Mouse (Mus musculus) T-cell, adult 2 months (primary cell): ENCODE measurements at regions not wholly inside any gene's neighbourhood (a gene's known extent, or its start where the extent isn't known, plus 50 kb on each side); places are given as distances from the start of the nearest gene placed in this dataset.

Experiments used
- DNase-seq: peaks from one replicate; pipeline ENCODE4 v3.0.0; 2022; ENCODE audit warnings: low spot score

GRCm38 (mm10) chr3:52756816-52757215 lies 260.2 kb downstream of the Cog6 start:
- DNase-seq: no peak

GRCm38 (mm10) chr3:52756006-52756405 lies 261.0 kb downstream of the Cog6 start:
- no peak for DNase-seq

GRCm38 (mm10) chr3:52754978-52755377 lies 262.1 kb downstream of the Cog6 start:
- no peak for DNase-seq

GRCm38 (mm10) chr3:52754401-52754800 lies 262.6 kb downstream of the Cog6 start:
- no peak for DNase-seq

GRCm38 (mm10) chr3:52746917-52747316 lies 270.1 kb downstream of the Cog6 start:
- DNase-seq: no peak

- no peak for DNase-seq
These were observed 272.7 kb downstream of the Cog6 start for GRCm38 (mm10) chr3:52744334-52744733.

- DNase-seq: no peak
These were observed 276.5 kb downstream of the Cog6 start for GRCm38 (mm10) chr3:52740466-52741026.

GRCm38 (mm10) chr3:52739526-52739925 lies 277.5 kb downstream of the Cog6 start:
- DNase-seq: no peak

- no peak for DNase-seq
These were observed 278.7 kb downstream of the Cog6 start for GRCm38 (mm10) chr3:52738386-52738785.

GRCm38 (mm10) chr3:52735939-52736338 lies 281.1 kb downstream of the Cog6 start:
- no peak for DNase-seq

- peak; percentile 47 for DNase-seq
These were observed 285.1 kb downstream of the Cog6 start for GRCm38 (mm10) chr3:52731941-52732340.

- DNase-seq: no peak
These were observed 285.5 kb downstream of the Cog6 start for GRCm38 (mm10) chr3:52731491-52731890.

GRCm38 (mm10) chr3:52729731-52730130 lies 287.3 kb downstream of the Cog6 start:
- no peak for DNase-seq

GRCm38 (mm10) chr3:52728860-52729259 lies 288.2 kb downstream of the Cog6 start:
- DNase-seq: no peak

GRCm38 (mm10) chr3:52728426-52728825 lies 288.6 kb downstream of the Cog6 start:
- no peak for DNase-seq

GRCm38 (mm10) chr3:52724354-52724753 lies 292.7 kb downstream of the Cog6 start:
- no peak for DNase-seq

- no peak for DNase-seq
These were observed 294.1 kb downstream of the Cog6 start for GRCm38 (mm10) chr3:52722946-52723345.

- DNase-seq: no peak
These were observed 297.9 kb downstream of the Cog6 start for GRCm38 (mm10) chr3:52719181-52719580.

GRCm38 (mm10) chr3:52717324-52717723 lies 299.7 kb downstream of the Cog6 start:
- DNase-seq: no peak

- DNase-seq: no peak
These were observed 304.9 kb downstream of the Cog6 start for GRCm38 (mm10) chr3:52712151-52712550.

GRCm38 (mm10) chr3:52711133-52711532 lies 305.9 kb downstream of the Cog6 start:
- no peak for DNase-seq

- no peak for DNase-seq
These were observed 308.3 kb downstream of the Cog6 start for GRCm38 (mm10) chr3:52708746-52709145.

- DNase-seq: no peak
These were observed 308.7 kb downstream of the Cog6 start for GRCm38 (mm10) chr3:52708301-52708700.

- DNase-seq: peak; percentile 15
These were observed 310.4 kb downstream of the Cog6 start for GRCm38 (mm10) chr3:52706626-52707025.

GRCm38 (mm10) chr3:52703751-52704150 lies 313.3 kb downstream of the Cog6 start:
- no peak for DNase-seq
